Mouse (Mus musculus) limb, embryonic 14.5 days (tissue): ENCODE measurements around the gene 1110065P20Rik. TPM values are rescaled to one million over a fixed set of nuclear protein-coding genes. Genes with fewer than 3 reads are reported as not detected.

Experiments
- ATAC-seq: fragments of 200-750 bp; cut with Nextera tagmentation; 2 replicates; pipeline ENCODE4 v1.8.0; 2017; ENCODE audit warnings: low read depth, moderate number of reproducible peaks, moderate TSS enrichment; ENCODE audit not compliant: low FRiP score
- DNase-seq: peaks from one replicate; pipeline ENCODE4 v3.0.0-alpha.2; 2015; ENCODE audit warnings: low spot score
- H3K27ac ChIP-seq: fragments of 300-500 bp; sonication (generic); replicated peaks from 2 replicates; pipeline ENCODE4 v1.5.1; 2014; ENCODE audit warnings: low read depth, mild to moderate bottlenecking, low read length, moderate library complexity, mixed read lengths
- H3K27me3 ChIP-seq: fragments of 300-500 bp; sonication (generic); 2 replicates; pipeline ENCODE4 v1.6.1; 2014; ENCODE audit warnings: low read length, mixed read lengths; ENCODE audit not compliant: control insufficient read depth, insufficient read depth
- H3K36me3 ChIP-seq: fragments of 300-500 bp; sonication (generic); 2 replicates; pipeline ENCODE4 v1.6.1; 2014; ENCODE audit warnings: mild to moderate bottlenecking, low read length, moderate library complexity, mixed read lengths; ENCODE audit not compliant: control insufficient read depth, insufficient read depth
- H3K4me1 ChIP-seq: fragments of 300-500 bp; sonication (generic); 2 replicates; pipeline ENCODE4 v1.6.1; 2014; ENCODE audit warnings: antibody characterized with exemption, low read length, mixed read lengths; ENCODE audit not compliant: control insufficient read depth, insufficient read depth
- H3K4me2 ChIP-seq: fragments of 300-500 bp; sonication (generic); replicated peaks from 2 replicates; pipeline ENCODE4 v1.6.1; 2014; ENCODE audit warnings: low read depth, mild to moderate bottlenecking, low read length, moderate library complexity; ENCODE audit not compliant: severe bottlenecking
- H3K4me3 ChIP-seq: fragments of 300-500 bp; sonication (generic); replicated peaks from 2 replicates; pipeline ENCODE4 v1.5.1; 2014; ENCODE audit warnings: low read length
- H3K9ac ChIP-seq: fragments of 300-500 bp; sonication (generic); 2 replicates; pipeline ENCODE4 v1.6.1; 2014; ENCODE audit warnings: mild to moderate bottlenecking, low read depth, low read length, moderate library complexity; ENCODE audit not compliant: severe bottlenecking
- H3K9me3 ChIP-seq: fragments of 300-500 bp; sonication (generic); 2 replicates; pipeline ENCODE4 v1.6.1; 2016; ENCODE audit warnings: low read length; ENCODE audit not compliant: control insufficient read depth
- POLR2A ChIP-seq: fragments of 200-500 bp; IDR thresholded peaks from 2 replicates; pipeline ENCODE4 v1.8.0; 2012; ENCODE audit warnings: inconsistent platforms, mild to moderate bottlenecking, moderate library complexity, borderline replicate concordance; ENCODE audit not compliant: insufficient read depth, insufficient read length; ENCODE audit errors: extremely low read depth
- WGBS: fragments of 180-500 bp; shearing (Covaris S2); extraction: QIAGEN DNeasy Blood & Tissue Kit; methylation state at CpG from one replicate; pipeline ENCODE4 v1.1.7; 2014; 5-methylcytosine and 5-hydroxymethylcytosine counted together
- polyA plus RNA-seq, 2 experiments: library from polyadenylated mRNA; depleted of rRNA in 1 of 2; stranded (reverse) in 1 of 2; unstranded in 1 of 2; fragments of >200 nt; fragmentation: Nextera tagmentation in 1 of 2; extraction: Ambion mirVana in 1 of 2; gene quantifications; 2 replicates each; pipeline versions ENCODE4 v1.2.1 to v1.2.3; 2012 to 2014

Gene 1110065P20Rik
- polyA plus RNA-seq, 2 experiments: 63.4 to 67.5 TPM

- Histone ChIP-seq H3K4me1 (no peaks in the 10 kb centered on the region), H3K36me3 (no peaks in the 10 kb centered on the region), H3K9ac (no peak overlapping the region), H3K9me3 (no peaks in the 10 kb centered on the region), H3K4me2 (no peak overlapping the region), H3K4me3 (no peak overlapping the region), H3K27ac (no peak overlapping the region), H3K27me3 (peaks cover 33% of the 10 kb centered on the region)
- WGBS: 58% methylated on average over 5 of the region's 5 CpGs
- DNase-seq (no peak), ATAC-seq (no peak)
- no peak for TF ChIP-seq POLR2A
These were observed 39.8 kb upstream of the 1110065P20Rik start for GRCm38 (mm10) chr4:124890831-124891230.

- peaks cover 29% of the 10 kb centered on the region for H3K27me3 ChIP-seq
- WGBS: 88% methylated on average over 2 of the region's 2 CpGs
- ATAC-seq (no peak), DNase-seq (no peak)
- no peak for TF ChIP-seq POLR2A
- H3K4me1 ChIP-seq: no peaks in the 10 kb centered on the region
- H3K36me3 ChIP-seq: no peaks in the 10 kb centered on the region
- no peak overlapping the region for H3K27ac ChIP-seq
- H3K4me2 ChIP-seq: no peak overlapping the region
- no peak overlapping the region for H3K4me3 ChIP-seq
- H3K9me3 ChIP-seq: no peaks in the 10 kb centered on the region
- H3K9ac ChIP-seq: no peak overlapping the region
These were observed 38.9 kb upstream of the 1110065P20Rik start for GRCm38 (mm10) chr4:124889935-124890334.

GRCm38 (mm10) chr4:124888702-124889101 lies 37.7 kb upstream of the 1110065P20Rik start:
- Histone ChIP-seq H3K9ac (no peak overlapping the region), H3K4me2 (no peak overlapping the region), H3K4me1 (no peaks in the 10 kb centered on the region), H3K27me3 (peaks cover 25% of the 10 kb centered on the region), H3K27ac (no peak overlapping the region), H3K36me3 (no peaks in the 10 kb centered on the region), H3K4me3 (no peak overlapping the region), H3K9me3 (no peaks in the 10 kb centered on the region)
- ATAC-seq (no peak), DNase-seq (no peak)
- 71% methylated on average over 7 of the region's 7 CpGs for WGBS
- TF ChIP-seq POLR2A: no peak

DNA sequence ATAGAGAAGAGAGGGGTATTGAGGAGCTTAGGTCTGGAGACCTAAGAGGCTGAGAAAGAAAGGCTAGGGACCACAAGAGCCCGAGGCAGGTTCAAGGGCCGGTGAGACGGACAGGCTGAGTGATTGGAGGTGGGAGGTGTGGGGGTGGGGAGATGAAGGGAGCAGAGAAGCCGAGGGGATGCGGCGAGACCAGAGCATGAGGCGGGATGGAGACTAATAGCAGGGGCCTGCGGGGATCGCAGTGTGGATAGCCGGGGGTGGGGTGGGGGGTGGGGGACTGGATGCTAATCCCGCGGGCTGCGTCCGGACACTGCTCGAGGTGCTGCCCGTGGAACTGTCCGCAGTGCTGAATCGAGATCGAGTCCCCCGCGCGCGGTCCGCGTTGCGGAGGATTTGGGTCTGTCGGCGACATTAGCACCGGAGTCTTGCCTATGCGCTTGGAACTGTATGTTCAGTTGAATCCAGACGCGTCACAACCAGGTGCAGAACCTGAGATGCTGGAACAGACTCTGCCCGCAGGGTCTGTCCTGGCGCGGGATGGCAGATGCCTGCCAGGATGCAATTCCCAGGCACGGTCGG lies 31.2 kb upstream of the 1110065P20Rik start:
- H3K27ac ChIP-seq: no peak overlapping the region
- peak; percentile 44 for DNase-seq
- H3K9me3 ChIP-seq: no peaks in the 10 kb centered on the region
- H3K4me2 ChIP-seq: no peak overlapping the region
- H3K4me1 ChIP-seq: 0 out of 2 replicates have a peak, but pooled peaks cover 7% of the 10 kb centered on the region
- H3K36me3 ChIP-seq: no peaks in the 10 kb centered on the region
- peaks cover 51% of the 10 kb centered on the region for H3K27me3 ChIP-seq
- H3K4me3 ChIP-seq: no peak overlapping the region
- 0 out of 2 replicates have a peak, but pooled peaks have one; percentile 50 for ATAC-seq
- TF ChIP-seq POLR2A: no peak
- no peak overlapping the region for H3K9ac ChIP-seq
- 1% methylated on average over 37 of the region's 37 CpGs for WGBS

DNA sequence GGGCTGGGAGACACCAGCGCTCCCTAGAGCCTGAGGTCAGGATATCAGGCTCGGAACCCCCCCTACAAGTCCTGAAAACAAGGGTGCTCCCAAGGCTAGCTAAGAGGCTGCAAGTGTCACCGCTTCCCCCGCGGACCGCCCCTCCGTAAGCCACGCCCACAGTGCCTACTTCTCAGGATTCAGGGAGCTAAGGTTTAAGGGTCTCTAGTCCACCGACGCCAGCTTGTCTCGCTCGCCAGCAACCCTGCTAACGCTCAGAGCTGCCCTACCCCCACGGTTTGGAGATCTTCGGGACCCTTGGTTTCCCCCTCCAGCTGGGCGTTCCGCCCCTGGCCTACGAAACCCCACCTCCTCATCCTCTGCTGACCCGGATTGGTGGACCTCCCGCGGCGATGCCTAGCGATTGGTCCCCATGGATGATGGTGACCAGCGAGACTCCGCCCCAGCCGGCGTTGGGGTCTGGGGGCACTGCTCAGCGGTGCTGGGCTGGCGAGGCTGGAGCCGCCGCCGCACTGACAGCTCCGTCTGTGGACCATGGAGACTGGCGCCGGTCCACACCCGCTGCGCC lies 30.4 kb upstream of the 1110065P20Rik start:
- ATAC-seq (peak; percentile 47; the same call in 1 of the 2 replicates), DNase-seq (no peak)
- 0 out of 2 replicates have a peak, but pooled peaks cover 7% of the 10 kb centered on the region for H3K4me1 ChIP-seq
- peak overlapping the region; percentile 43 for H3K4me2 ChIP-seq
- H3K27me3 ChIP-seq: peaks cover 51% of the 10 kb centered on the region
- H3K27ac ChIP-seq: no peak overlapping the region
- no peaks in the 10 kb centered on the region for H3K9me3 ChIP-seq
- H3K36me3 ChIP-seq: no peaks in the 10 kb centered on the region
- TF ChIP-seq POLR2A: no peak
- no peak overlapping the region for H3K9ac ChIP-seq
- peak overlapping the region; percentile 25 for H3K4me3 ChIP-seq
- WGBS: 1% methylated on average over 32 of the region's 37 CpGs
